Mouse (Mus musculus): ENCODE results near the gene Vmn1r193. TPM values are rescaled to one million over a fixed set of nuclear protein-coding genes. Genes with fewer than 3 reads are reported as not detected.

Gene Vmn1r193
- polyA plus RNA-seq, 1 experiment from 2014 or later, result not detected

GRCm38 (mm10) chr13:22168416-22168815 is 54.5 kb downstream of the Vmn1r193 start:
- Histone ChIP-seq H3K4me2 (no peak overlapping the region), H3K9me3 (ENCODE audit: control insufficient read depth, low read length) (peaks cover 6% of the 10 kb centered on the region; the same call in 1 of the 2 replicates), H3K27ac (ENCODE audit: low read depth, low read length) (no peak overlapping the region), H3K9ac (ENCODE audit: low read length) (no peak overlapping the region), H3K4me1 (ENCODE audit: control insufficient read depth, insufficient read depth, low read length) (no peaks in the 10 kb centered on the region), H3K4me3 (ENCODE audit: low read depth, low read length) (no peak overlapping the region), H3K36me3 (ENCODE audit: control insufficient read depth, insufficient read depth, low read length) (no peaks in the 10 kb centered on the region), H3K27me3 (ENCODE audit: control insufficient read depth, insufficient read depth, low read length) (no peaks in the 10 kb centered on the region)
- 89% methylated on average over 15 of the region's 15 CpGs for WGBS
- ATAC-seq (ENCODE audit: low FRiP score), result no peak
- no peak for DNase-seq (ENCODE audit: low spot score, missing footprints)

Small RNA genes within 50 kb of the gene (microRNA-seq; reads per million reads assigned to microRNA genes)
- gene Gm23282, result not detected
- not detected for gene Gm25084

Other genes with a start within 250 kb of the Vmn1r193 start
- not detected in 2 replicates for gene Pom121l2, start 242.0 kb downstream of the Vmn1r193 start, polyA plus RNA-seq (2014; fragmentation: Nextera tagmentation; extraction: Ambion mirVana)
- 0.10 and 0.37 TPM in 2 replicates for gene Prss16, start 213.4 kb downstream of the Vmn1r193 start, polyA plus RNA-seq (2014; fragmentation: Nextera tagmentation; extraction: Ambion mirVana)
- gene Hist1h2ah, start 187.6 kb downstream of the Vmn1r193 start, polyA plus RNA-seq (2014; fragmentation: Nextera tagmentation; extraction: Ambion mirVana), result 6.3 and 6.8 TPM in 2 replicates
- 9.9 and 11.3 TPM in 2 replicates for gene Hist1h2bk, start 187.3 kb downstream of the Vmn1r193 start, polyA plus RNA-seq (2014; fragmentation: Nextera tagmentation; extraction: Ambion mirVana)
- gene Hist1h4i, start 181.8 kb downstream of the Vmn1r193 start, polyA plus RNA-seq (2014; fragmentation: Nextera tagmentation; extraction: Ambion mirVana), result 43.8 and 43.9 TPM in 2 replicates
- 46.4 and 70.6 TPM in 2 replicates for gene Hist1h2ag, start 180.2 kb downstream of the Vmn1r193 start, polyA plus RNA-seq (2014; fragmentation: Nextera tagmentation; extraction: Ambion mirVana)
- gene Hist1h2bj, start 179.9 kb downstream of the Vmn1r193 start, polyA plus RNA-seq (2014; fragmentation: Nextera tagmentation; extraction: Ambion mirVana), result 9.9 and 12.6 TPM in 2 replicates
- gene Vmn1r188, start 138.7 kb downstream of the Vmn1r193 start, polyA plus RNA-seq (2014; fragmentation: Nextera tagmentation; extraction: Ambion mirVana), result not detected in 2 replicates
- gene Vmn1r189, start 117.3 kb downstream of the Vmn1r193 start, polyA plus RNA-seq (2014; fragmentation: Nextera tagmentation; extraction: Ambion mirVana), result not detected in 2 replicates
- not detected in 2 replicates for gene Vmn1r191, start 39.2 kb downstream of the Vmn1r193 start, polyA plus RNA-seq (2014; fragmentation: Nextera tagmentation; extraction: Ambion mirVana)
- gene Vmn1r192, start 32.0 kb downstream of the Vmn1r193 start, polyA plus RNA-seq (2014; fragmentation: Nextera tagmentation; extraction: Ambion mirVana), result not detected in 2 replicates
- gene Vmn1r194, start 21.1 kb upstream of the Vmn1r193 start, polyA plus RNA-seq (2014; fragmentation: Nextera tagmentation; extraction: Ambion mirVana), result not detected in 2 replicates
- gene Vmn1r195, start 47.4 kb upstream of the Vmn1r193 start, polyA plus RNA-seq (2014; fragmentation: Nextera tagmentation; extraction: Ambion mirVana), result not detected in 2 replicates
- gene Vmn1r196, start 66.8 kb upstream of the Vmn1r193 start, polyA plus RNA-seq (2014; fragmentation: Nextera tagmentation; extraction: Ambion mirVana), result not detected in 2 replicates
- gene Vmn1r197, start 101.4 kb upstream of the Vmn1r193 start, polyA plus RNA-seq (2014; fragmentation: Nextera tagmentation; extraction: Ambion mirVana), result not detected in 2 replicates
- not detected in 2 replicates for gene Vmn1r198, start 127.2 kb upstream of the Vmn1r193 start, polyA plus RNA-seq (2014; fragmentation: Nextera tagmentation; extraction: Ambion mirVana)
- gene Vmn1r199, start 156.7 kb upstream of the Vmn1r193 start, polyA plus RNA-seq (2014; fragmentation: Nextera tagmentation; extraction: Ambion mirVana), result not detected in 2 replicates
- gene Vmn1r200, start 167.2 kb upstream of the Vmn1r193 start, polyA plus RNA-seq (2014; fragmentation: Nextera tagmentation; extraction: Ambion mirVana), result 0.20 TPM in 1 of 2 replicates, not detected in the other
- gene Vmn1r201, start 248.8 kb upstream of the Vmn1r193 start, polyA plus RNA-seq (2014; fragmentation: Nextera tagmentation; extraction: Ambion mirVana), result not detected in 2 replicates

Measured in midbrain, embryonic 11.5 days (tissue).